Mouse (Mus musculus) cortical plate, adult 2 months (tissue): ENCODE results near the gene Dscam. TPM values are rescaled to one million over a fixed set of nuclear protein-coding genes. Genes with fewer than 3 reads are reported as not detected.

ENCODE experiments used
- H3K27ac ChIP-seq: fragments of 200-500 bp; 2 replicates; pipeline ENCODE4 v1.5.1; 2012; ENCODE audit warnings: low read length, control low read depth, inconsistent platforms; ENCODE audit not compliant: insufficient read depth
- H3K4me1 ChIP-seq: fragments of 200-500 bp; 2 replicates; pipeline ENCODE4 v1.6.1; 2011; ENCODE audit warnings: low read length; ENCODE audit not compliant: control insufficient read depth, insufficient read depth
- H3K4me3 ChIP-seq: fragments of 200-500 bp; 2 replicates; pipeline ENCODE4 v1.5.1; 2011; ENCODE audit warnings: mild to moderate bottlenecking, low read length, control low read depth; ENCODE audit not compliant: insufficient read depth
- CTCF ChIP-seq: fragments of 200-500 bp; IDR thresholded peaks from 2 replicates; pipeline ENCODE4 v1.5.1; 2011; ENCODE audit warnings: mild to moderate bottlenecking, control low read depth, low read length; ENCODE audit not compliant: insufficient read depth; ENCODE audit errors: extremely low read depth
- POLR2A ChIP-seq: fragments of 200-500 bp; IDR thresholded peaks from 2 replicates; pipeline ENCODE4 v1.6.1; 2011; ENCODE audit warnings: mild to moderate bottlenecking, low read length, control low read depth; ENCODE audit not compliant: insufficient read depth; ENCODE audit errors: extremely low read depth
- polyA plus RNA-seq: library from polyadenylated mRNA; depleted of rRNA; stranded (reverse); fragments of >200 nt; gene quantifications from 2 replicates; pipeline ENCODE4 v1.2.3, GENCODE M21; 2012

Dscam gene
- polyA plus RNA-seq, 1 experiment: 20.4 TPM

- Histone ChIP-seq H3K27ac (peak overlapping the region; percentile 22), H3K4me1 (peaks cover 3% of the 10 kb centered on the region)
Measured at GRCm38 (mm10) chr16:97169901-97170512, 545 bp downstream of the Dscam start.

GRCm38 (mm10) chr16:97168614-97169013, 1.9 kb downstream of the Dscam start:
- Histone ChIP-seq H3K4me3 (peak overlapping the region; percentile 65), H3K4me1 (peaks cover 6% of the 10 kb centered on the region), H3K27ac (0 out of 2 replicates have a peak overlapping the region, but pooled peaks have one; percentile 35)
- TF ChIP-seq POLR2A (no peak), CTCF (no peak)

More at GRCm38 (mm10) chr16:97169901-97170512, 545 bp downstream of the Dscam start:
- TF ChIP-seq CTCF (no peak), POLR2A (no peak)
- H3K4me3 ChIP-seq: peak overlapping the region; percentile 65

GRCm38 (mm10) chr16:97168030-97168429, 2.5 kb downstream of the Dscam start:
- TF ChIP-seq POLR2A: no peak
- no peak for TF ChIP-seq CTCF
- Histone ChIP-seq H3K4me3 (no peak overlapping the region), H3K4me1 (peaks cover 6% of the 10 kb centered on the region), H3K27ac (no peak overlapping the region)

GRCm38 (mm10) chr16:97166166-97166565, 4.4 kb downstream of the Dscam start:
- Histone ChIP-seq H3K27ac (no peak overlapping the region), H3K4me1 (peaks cover 3% of the 10 kb centered on the region; the same call in 1 of the 2 replicates), H3K4me3 (peak overlapping the region; percentile 36)
- TF ChIP-seq POLR2A (no peak), CTCF (no peak)

- H3K27ac ChIP-seq: no peak overlapping the region
- peak overlapping the region; percentile 36 for H3K4me3 ChIP-seq
- TF ChIP-seq CTCF: peak; percentile 68
- TF ChIP-seq POLR2A: no peak
- H3K4me1 ChIP-seq: peaks cover 3% of the 10 kb centered on the region; the same call in 1 of the 2 replicates
Measured at GRCm38 (mm10) chr16:97165444-97166121, 5.0 kb downstream of the Dscam start.

GRCm38 (mm10) chr16:97158279-97158678, 12.3 kb downstream of the Dscam start:
- Histone ChIP-seq H3K4me1 (peaks cover 10% of the 10 kb centered on the region), H3K27ac (no peak overlapping the region), H3K4me3 (no peak overlapping the region)
- TF ChIP-seq POLR2A (no peak), CTCF (no peak)

GRCm38 (mm10) chr16:97144544-97145194, 25.9 kb downstream of the Dscam start:
- Histone ChIP-seq H3K27ac (no peak overlapping the region), H3K4me3 (no peak overlapping the region), H3K4me1 (peaks cover 4% of the 10 kb centered on the region; the same call in 1 of the 2 replicates)
- TF ChIP-seq CTCF (no peak), POLR2A (no peak)

- H3K4me1 ChIP-seq: peaks cover 4% of the 10 kb centered on the region; the same call in 1 of the 2 replicates
- TF ChIP-seq POLR2A (no peak), CTCF (no peak)
- no peak overlapping the region for H3K4me3 ChIP-seq
- no peak overlapping the region for H3K27ac ChIP-seq
Measured at GRCm38 (mm10) chr16:97141943-97142342, 28.6 kb downstream of the Dscam start.

- TF ChIP-seq POLR2A: no peak
- TF ChIP-seq CTCF: no peak
Measured at GRCm38 (mm10) chr16:97135003-97135827, 35.3 kb downstream of the Dscam start.

More at GRCm38 (mm10) chr16:97135003-97135827, 35.3 kb downstream of the Dscam start:
- Histone ChIP-seq H3K4me3 (no peak overlapping the region), H3K4me1 (peaks cover 2% of the 10 kb centered on the region; the same call in 1 of the 2 replicates), H3K27ac (no peak overlapping the region)
